Mouse (Mus musculus) adrenal gland, adult 10 weeks (tissue): ENCODE data around the gene Phxr2. TPM values are rescaled to one million over a fixed set of nuclear protein-coding genes. Genes with fewer than 3 reads are reported as not detected.

Source experiments
- polyA plus RNA-seq: library from polyadenylated mRNA; stranded (reverse); fragments of 350-450 nt; fragmentation: Illumina TruSeq; extraction: RNeasy Lipid Tissue Mini Kit (QIAGEN cat#74804); gene quantifications from one replicate; pipeline ENCODE4 v1.2.3, GENCODE M21; 2014; ENCODE audit warnings: low read depth, low replicate concordance

Gene Phxr2
- not detected for polyA plus RNA-seq

GRCm38 (mm10) chr10:99126225-99126624, at the start of gene Phxr2:
Phxr2 (minus strand) TSS chr10:99126325.

GRCm38 (mm10) chr10:99107964-99108363, 18.2 kb downstream of the Phxr2 start, which contains the start of gene Galnt4:
Galnt4 (plus strand) TSS chr10:99108159.

GRCm38 (mm10) chr10:99106703-99107631, 19.2 kb downstream of the Phxr2 start, which contains the start of gene Poc1b:
Poc1b (plus strand) TSS chr10:99107036.

Other genes with a start within 250 kb of the Phxr2 start
- 64.0 TPM for gene Atp2b1, start 211.9 kb downstream of the Phxr2 start, polyA plus RNA-seq
- 17.3 TPM for gene Poc1b, start 19.3 kb downstream of the Phxr2 start, polyA plus RNA-seq
- gene Galnt4, start 18.2 kb downstream of the Phxr2 start, polyA plus RNA-seq, result 15.0 TPM
- 251 TPM for gene Dusp6, start 136.9 kb upstream of the Phxr2 start, polyA plus RNA-seq